Mouse (Mus musculus) liver, embryonic 13.5 days (tissue): ENCODE measurements around the gene Zcchc14. TPM values are rescaled to one million over a fixed set of nuclear protein-coding genes. Genes with fewer than 3 reads are reported as not detected.

ENCODE experiments used
- ATAC-seq: fragments of 200-750 bp; cut with Nextera tagmentation; 2 replicates; pipeline ENCODE4 v1.8.0; 2017; ENCODE audit warnings: low read depth, mild to moderate bottlenecking, moderate number of reproducible peaks, moderate library complexity
- DNase-seq: peaks from one replicate; pipeline ENCODE4 v3.0.0; 2022
- H3K27ac ChIP-seq: fragments of 300-500 bp; sonication (generic); 2 replicates; pipeline ENCODE4 v1.5.1; 2015; ENCODE audit warnings: moderate library complexity, mild to moderate bottlenecking, inconsistent platforms
- H3K27me3 ChIP-seq: fragments of 300-500 bp; sonication (generic); 2 replicates; pipeline ENCODE4 v1.6.1; 2015; ENCODE audit warnings: mild to moderate bottlenecking, inconsistent platforms
- H3K36me3 ChIP-seq: fragments of 300-500 bp; sonication (generic); 2 replicates; pipeline ENCODE4 v1.6.1; 2015; ENCODE audit warnings: mild to moderate bottlenecking, inconsistent platforms
- H3K4me1 ChIP-seq: fragments of 300-500 bp; sonication (generic); replicated peaks from 2 replicates; pipeline ENCODE4 v1.6.1; 2015; ENCODE audit warnings: inconsistent platforms
- H3K4me2 ChIP-seq: fragments of 300-500 bp; sonication (generic); 2 replicates; pipeline ENCODE4 v1.6.1; 2015; ENCODE audit warnings: inconsistent platforms, mild to moderate bottlenecking, moderate library complexity
- H3K4me3 ChIP-seq: fragments of 300-500 bp; sonication (generic); replicated peaks from 2 replicates; pipeline ENCODE4 v1.5.1; 2015; ENCODE audit warnings: mild to moderate bottlenecking, inconsistent platforms
- H3K9ac ChIP-seq: fragments of 300-500 bp; sonication (generic); 2 replicates; pipeline ENCODE4 v1.6.1; 2015; ENCODE audit warnings: mild to moderate bottlenecking, inconsistent platforms
- H3K9me3 ChIP-seq: fragments of 300-500 bp; sonication (generic); replicated peaks from 2 replicates; pipeline ENCODE4 v1.6.1; 2016; ENCODE audit warnings: inconsistent platforms
- WGBS: fragments of 180-500 bp; shearing (Covaris S2); methylation state at CpG from one replicate; pipeline ENCODE4 v1.1.7; 2015; ENCODE audit not compliant: insufficient replicate concordance; 5-methylcytosine and 5-hydroxymethylcytosine counted together
- polyA plus RNA-seq: library from polyadenylated mRNA; unstranded; fragments of >200 nt; fragmentation: Nextera tagmentation; extraction: Ambion mirVana; gene quantifications from 2 replicates; pipeline ENCODE4 v1.2.1, GENCODE M21; 2015

The Zcchc14 gene
- polyA plus RNA-seq, 1 experiment from 2014 or later, result 1.6 TPM

DNA sequence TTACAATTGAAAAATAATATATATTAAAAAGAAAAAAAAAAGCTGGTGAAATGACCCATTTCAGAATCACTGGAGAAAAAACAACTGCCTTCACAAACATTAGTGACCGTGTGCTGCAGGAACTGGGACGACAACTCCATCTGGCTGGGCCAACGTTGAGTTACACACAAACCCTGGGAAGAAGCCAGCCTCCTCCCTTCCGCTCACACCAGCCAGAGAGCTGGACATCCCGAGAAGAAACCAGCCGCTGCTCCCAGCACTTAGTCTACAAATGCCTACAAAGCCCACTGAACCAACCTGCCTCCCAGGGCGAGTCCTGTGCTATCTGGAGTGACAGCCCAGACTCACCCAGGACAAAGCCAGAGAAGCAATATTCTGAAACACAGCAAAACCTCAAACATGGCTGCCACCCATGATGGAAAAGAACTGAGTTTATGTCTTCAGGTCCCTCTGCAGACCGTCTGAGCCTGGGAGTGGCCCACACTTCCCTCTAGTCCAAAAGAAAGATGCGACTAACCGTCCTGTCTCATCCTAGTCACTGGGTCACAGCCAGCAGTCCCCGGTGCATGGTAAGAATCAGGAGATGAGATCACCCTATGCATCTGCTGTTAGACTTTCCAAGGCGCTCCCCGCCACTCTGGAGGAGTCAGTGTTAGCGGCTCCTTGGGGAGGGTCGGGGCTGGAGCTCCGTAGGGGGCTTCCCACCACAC lies 90.9 kb downstream of the Zcchc14 start:
- ATAC-seq (no peak), DNase-seq (no peak)
- WGBS, result 77% methylated on average over 16 of the region's 16 CpGs
- no peak overlapping the region for H3K4me2 ChIP-seq
- no peaks in the 10 kb centered on the region for H3K9me3 ChIP-seq
- H3K4me3 ChIP-seq, result no peak overlapping the region
- no peak overlapping the region for H3K27ac ChIP-seq
- H3K9ac ChIP-seq, result no peak overlapping the region
- H3K36me3 ChIP-seq, result peaks cover 50% of the 10 kb centered on the region
- no peaks in the 10 kb centered on the region for H3K27me3 ChIP-seq
- peaks cover 19% of the 10 kb centered on the region; the same call in 1 of the 2 replicates for H3K4me1 ChIP-seq

GRCm38 (mm10) chr8:121560432-121561100 lies 92.1 kb downstream of the Zcchc14 start:
- no peaks in the 10 kb centered on the region for H3K27me3 ChIP-seq
- no peaks in the 10 kb centered on the region for H3K9me3 ChIP-seq
- no peak overlapping the region for H3K4me3 ChIP-seq
- DNase-seq (no peak), ATAC-seq (no peak)
- H3K36me3 ChIP-seq, result peaks cover 47% of the 10 kb centered on the region
- H3K4me2 ChIP-seq, result no peak overlapping the region
- no peak overlapping the region for H3K27ac ChIP-seq
- WGBS, result 92% methylated on average over 7 of the region's 7 CpGs
- H3K4me1 ChIP-seq, result peaks cover 13% of the 10 kb centered on the region; the same call in 1 of the 2 replicates
- no peak overlapping the region for H3K9ac ChIP-seq

DNA sequence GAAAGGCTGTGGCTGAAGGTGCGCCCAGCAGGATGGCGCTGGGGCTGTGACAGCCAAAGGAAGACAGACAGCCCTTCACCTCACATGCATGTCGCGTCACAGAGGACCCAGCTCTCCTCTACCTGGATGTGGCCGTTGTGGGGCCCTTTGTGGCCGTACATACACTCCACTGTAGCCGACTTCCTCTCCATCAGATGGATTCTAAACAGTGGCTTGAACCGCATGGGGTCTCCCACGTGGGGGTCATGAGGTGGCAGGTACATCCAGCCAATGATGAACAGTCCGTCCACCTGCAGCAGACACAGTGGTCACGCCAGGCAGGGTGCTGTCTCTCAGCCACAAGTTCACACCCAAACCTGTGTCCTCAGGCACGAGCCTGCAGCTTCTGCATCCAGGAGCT lies 92.9 kb downstream of the Zcchc14 start:
- Histone ChIP-seq H3K36me3 (peaks cover 49% of the 10 kb centered on the region), H3K4me2 (no peak overlapping the region), H3K4me3 (no peak overlapping the region), H3K27ac (no peak overlapping the region), H3K9ac (no peak overlapping the region), H3K4me1 (peaks cover 13% of the 10 kb centered on the region; the same call in 1 of the 2 replicates), H3K27me3 (no peaks in the 10 kb centered on the region), H3K9me3 (no peaks in the 10 kb centered on the region)
- ATAC-seq (no peak), DNase-seq (no peak)
- WGBS, result 74% methylated on average over 12 of the region's 12 CpGs

DNA sequence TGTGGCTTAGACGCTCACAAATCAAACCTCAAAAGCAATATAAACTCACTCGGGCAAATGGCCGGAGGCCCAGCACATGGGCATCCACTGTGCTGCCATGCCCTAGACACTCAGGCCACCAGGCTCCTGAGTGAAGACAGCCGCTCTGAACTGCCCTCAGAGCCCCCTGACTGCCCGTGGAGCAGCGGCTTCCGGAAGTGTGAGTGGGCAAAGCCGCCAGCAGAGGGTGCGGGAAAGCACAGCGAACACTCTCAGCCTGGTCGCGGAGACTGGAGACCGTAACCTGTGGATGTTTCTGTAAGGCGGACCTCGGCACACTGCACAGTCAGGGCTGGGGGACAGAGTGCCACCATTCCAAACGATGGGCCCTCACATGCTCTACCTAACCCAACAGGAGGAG lies 94.2 kb downstream of the Zcchc14 start:
- Histone ChIP-seq H3K4me2 (no peak overlapping the region), H3K27ac (no peak overlapping the region), H3K9ac (no peak overlapping the region), H3K4me3 (no peak overlapping the region), H3K36me3 (peaks cover 61% of the 10 kb centered on the region), H3K27me3 (no peaks in the 10 kb centered on the region), H3K4me1 (peaks cover 13% of the 10 kb centered on the region; the same call in 1 of the 2 replicates), H3K9me3 (no peaks in the 10 kb centered on the region)
- no peak for DNase-seq
- 87% methylated on average over 16 of the region's 16 CpGs for WGBS
- no peak for ATAC-seq

DNA sequence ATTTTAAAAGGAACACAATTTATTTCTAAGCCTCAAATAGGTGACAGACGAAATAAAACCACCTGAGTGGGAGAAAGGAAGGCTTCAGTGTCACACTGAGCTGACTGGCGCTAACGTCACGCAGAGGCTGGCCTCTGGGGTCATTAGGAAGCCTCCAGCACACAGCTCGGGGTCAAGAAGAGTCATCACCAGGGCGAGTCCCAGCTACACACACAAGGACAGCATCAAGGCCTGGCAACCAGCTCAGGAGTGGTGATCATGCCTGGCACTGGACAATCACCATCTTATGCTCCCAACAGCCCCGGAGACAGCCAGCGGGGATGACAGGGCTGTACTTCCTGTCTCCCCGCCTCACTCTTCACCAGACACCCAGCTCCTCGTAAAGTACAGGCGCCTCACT lies 95.0 kb downstream of the Zcchc14 start:
- ATAC-seq, result no peak

GRCm38 (mm10) chr8:121553831-121554475 lies 98.7 kb downstream of the Zcchc14 start:
- DNase-seq (no peak), ATAC-seq (no peak)
- H3K4me1 ChIP-seq, result no peaks in the 10 kb centered on the region
- WGBS, result 88% methylated on average over 32 of the region's 32 CpGs
- no peaks in the 10 kb centered on the region for H3K9me3 ChIP-seq
- H3K27ac ChIP-seq, result no peak overlapping the region
- H3K27me3 ChIP-seq, result no peaks in the 10 kb centered on the region
- no peak overlapping the region for H3K9ac ChIP-seq
- no peak overlapping the region for H3K4me3 ChIP-seq
- H3K36me3 ChIP-seq, result peaks cover 71% of the 10 kb centered on the region
- no peak overlapping the region for H3K4me2 ChIP-seq

More for the DNA sequence above, 95.0 kb downstream of the Zcchc14 start:
- WGBS, result 85% methylated on average over 11 of the region's 11 CpGs
- no peak overlapping the region for H3K27ac ChIP-seq
- no peaks in the 10 kb centered on the region for H3K27me3 ChIP-seq
- H3K4me3 ChIP-seq, result no peak overlapping the region
- peaks cover 62% of the 10 kb centered on the region for H3K36me3 ChIP-seq
- H3K4me2 ChIP-seq, result no peak overlapping the region
- no peak overlapping the region for H3K9ac ChIP-seq
- H3K9me3 ChIP-seq, result no peaks in the 10 kb centered on the region
- peaks cover 5% of the 10 kb centered on the region; the same call in 1 of the 2 replicates for H3K4me1 ChIP-seq
- DNase-seq, result no peak

DNA sequence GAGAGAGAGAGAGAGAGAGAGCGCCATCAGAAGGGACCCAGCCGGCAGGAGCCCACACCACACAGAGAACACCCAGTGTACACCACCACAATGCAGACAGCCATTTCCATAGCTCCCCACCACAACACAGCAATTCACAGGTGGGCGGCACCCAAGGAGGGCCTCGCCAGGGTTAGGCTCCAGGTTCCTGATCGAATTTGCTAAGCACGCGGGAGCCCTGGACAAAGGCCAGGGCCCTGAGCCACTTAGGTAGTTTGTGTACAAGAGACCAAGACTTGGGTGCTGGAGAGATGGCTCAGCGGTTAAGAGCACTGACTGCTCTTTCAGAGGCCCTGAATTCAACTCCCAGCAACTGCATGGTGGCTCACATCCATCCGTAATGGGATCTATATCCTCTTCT lies 100.2 kb downstream of the Zcchc14 start:
- Histone ChIP-seq H3K4me3 (no peak overlapping the region), H3K9me3 (no peaks in the 10 kb centered on the region), H3K4me2 (no peak overlapping the region), H3K36me3 (peaks cover 59% of the 10 kb centered on the region), H3K27me3 (no peaks in the 10 kb centered on the region), H3K27ac (no peak overlapping the region), H3K9ac (no peak overlapping the region), H3K4me1 (no peaks in the 10 kb centered on the region)
- no peak for DNase-seq
- ATAC-seq, result no peak
- 83% methylated on average over 9 of the region's 9 CpGs for WGBS

DNA sequence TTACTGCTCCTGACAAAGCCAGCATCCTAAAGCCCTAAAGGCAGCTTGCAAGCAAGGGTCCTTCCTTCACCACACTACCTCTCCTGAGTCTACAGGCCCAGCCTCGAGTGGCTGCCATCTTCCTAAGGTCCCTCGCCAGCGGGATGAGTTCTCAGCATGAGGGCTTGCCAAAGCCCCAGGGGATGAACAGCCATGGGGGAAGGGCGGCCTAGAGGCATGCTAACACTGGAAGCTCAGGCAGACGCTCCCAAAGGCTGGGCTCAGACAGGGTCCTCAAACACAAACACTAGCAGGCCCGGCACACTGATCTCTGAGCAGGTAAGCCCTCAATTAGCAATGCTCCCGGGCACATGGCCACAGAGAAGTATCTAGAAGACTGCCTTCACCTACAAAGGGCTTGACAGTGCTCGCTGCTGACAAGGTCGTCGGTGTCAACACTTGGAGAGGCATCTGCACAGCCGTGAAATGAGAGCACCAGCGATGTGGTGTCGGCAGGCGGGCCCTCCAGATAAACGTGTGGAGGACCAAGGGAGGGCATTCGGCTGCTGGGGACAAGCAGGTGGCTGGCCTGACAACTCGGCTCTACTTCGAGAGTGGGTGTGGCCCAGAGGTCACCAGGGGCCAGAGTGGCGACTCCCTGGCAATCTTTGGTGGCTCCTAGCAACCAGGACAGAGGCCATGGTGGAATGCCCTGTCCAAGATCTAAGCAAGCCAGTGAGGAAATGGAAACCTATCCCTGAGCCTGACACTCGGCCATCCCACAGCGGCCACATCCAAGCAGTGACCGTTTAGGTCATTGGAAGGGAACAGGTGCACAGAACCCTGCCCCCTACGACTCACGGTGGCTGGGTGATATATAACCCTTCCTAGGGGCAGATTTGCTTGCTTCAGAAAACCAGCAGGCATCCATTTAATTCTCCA lies 101.4 kb downstream of the Zcchc14 start:
- H3K27me3 ChIP-seq, result no peaks in the 10 kb centered on the region
- no peak overlapping the region for H3K4me3 ChIP-seq
- no peak for DNase-seq
- 73% methylated on average over 24 of the region's 24 CpGs for WGBS
- H3K9ac ChIP-seq, result no peak overlapping the region
- no peak for ATAC-seq
- H3K27ac ChIP-seq, result no peak overlapping the region
- H3K4me1 ChIP-seq, result no peaks in the 10 kb centered on the region
- no peaks in the 10 kb centered on the region for H3K9me3 ChIP-seq
- H3K4me2 ChIP-seq, result no peak overlapping the region
- peaks cover 58% of the 10 kb centered on the region for H3K36me3 ChIP-seq

DNA sequence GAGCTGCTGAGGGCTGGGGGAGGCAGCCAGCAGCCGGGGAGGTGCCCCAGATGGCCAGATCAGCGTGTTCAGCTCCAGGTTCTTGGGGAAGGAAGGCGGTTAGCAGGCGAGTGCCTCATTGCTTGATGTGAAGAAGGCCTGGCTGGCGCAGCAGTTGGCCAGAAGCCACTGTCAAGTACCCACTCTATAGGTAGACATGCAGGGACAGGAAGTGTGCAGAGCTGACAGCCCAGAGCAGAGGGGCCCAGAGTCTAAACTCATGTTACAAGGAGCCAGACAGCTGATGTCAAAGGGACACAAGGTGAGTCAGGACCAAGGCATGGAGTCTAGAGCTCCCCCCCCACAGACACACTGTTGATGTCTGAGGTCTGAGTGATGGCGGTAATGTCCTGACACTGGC lies 102.6 kb downstream of the Zcchc14 start:
- Histone ChIP-seq H3K9me3 (no peaks in the 10 kb centered on the region), H3K36me3 (peaks cover 49% of the 10 kb centered on the region), H3K4me3 (no peak overlapping the region), H3K4me2 (no peak overlapping the region), H3K4me1 (no peaks in the 10 kb centered on the region), H3K27ac (no peak overlapping the region), H3K27me3 (peaks cover 6% of the 10 kb centered on the region; the same call in 1 of the 2 replicates), H3K9ac (no peak overlapping the region)
- DNase-seq (no peak), ATAC-seq (no peak)
- WGBS, result 82% methylated on average over 6 of the region's 6 CpGs
